Mouse (Mus musculus): ENCODE data around the gene Fcgr1. TPM values are rescaled to one million over a fixed set of nuclear protein-coding genes. Genes with fewer than 3 reads are reported as not detected.
"Not testable (repeated sequence)": the region's sequence is repeated elsewhere in the genome, so short reads cannot be mapped to it uniquely, and the experiment has no call there.

The Fcgr1 gene
- total and polyA plus RNA-seq, 2 experiments from 2014 or later, result 1.5 to 5.7 TPM

DNA sequence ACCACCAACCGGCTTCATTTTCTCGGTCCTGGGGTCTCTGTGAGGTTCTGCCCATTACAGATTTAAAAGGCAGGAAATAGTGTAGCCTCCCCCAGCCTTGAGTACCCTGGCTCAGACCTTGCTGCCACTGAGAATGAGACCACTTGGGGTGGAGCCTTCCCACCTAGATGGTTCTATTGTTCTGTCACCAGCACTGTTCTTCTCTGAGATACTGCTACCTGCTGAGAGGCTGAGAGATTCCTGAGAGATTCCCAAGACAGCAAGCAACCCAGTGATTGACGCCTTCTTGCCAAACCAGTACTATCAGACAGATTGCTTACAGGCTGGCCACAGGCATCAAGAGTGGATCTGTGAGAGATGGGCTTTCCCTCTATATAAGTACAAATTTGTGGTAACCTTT, 4.6 kb downstream of the Fcgr1 start:
- no peaks in the 10 kb centered on the region for H3K9me3 ChIP-seq (ENCODE audit: low read length)
- no peak for TF ChIP-seq CTCF (IDR thresholded peaks at IDR 0.05; ENCODE audit: low read depth)
- H3K4me3 ChIP-seq (ENCODE audit: low read depth, low read length), result no peak overlapping the region
- ATAC-seq (no peak), DNase-seq (no peak)
- peaks cover 2% of the 10 kb centered on the region; the same call in 1 of the 2 replicates for H3K27me3 ChIP-seq (ENCODE audit: insufficient read depth, low read length)
- no peak overlapping the region for H3K9ac ChIP-seq
- H3K36me3 ChIP-seq (ENCODE audit: insufficient read depth), result no peaks in the 10 kb centered on the region
- WGBS, result 71% methylated on average over 3 of the region's 3 CpGs
- H3K4me2 ChIP-seq (ENCODE audit: low read depth), result no peak overlapping the region
- H3K4me1 ChIP-seq (ENCODE audit: insufficient read depth), result no peaks in the 10 kb centered on the region
- no peak overlapping the region for H3K27ac ChIP-seq (ENCODE audit: low read depth, low read length)

DNA sequence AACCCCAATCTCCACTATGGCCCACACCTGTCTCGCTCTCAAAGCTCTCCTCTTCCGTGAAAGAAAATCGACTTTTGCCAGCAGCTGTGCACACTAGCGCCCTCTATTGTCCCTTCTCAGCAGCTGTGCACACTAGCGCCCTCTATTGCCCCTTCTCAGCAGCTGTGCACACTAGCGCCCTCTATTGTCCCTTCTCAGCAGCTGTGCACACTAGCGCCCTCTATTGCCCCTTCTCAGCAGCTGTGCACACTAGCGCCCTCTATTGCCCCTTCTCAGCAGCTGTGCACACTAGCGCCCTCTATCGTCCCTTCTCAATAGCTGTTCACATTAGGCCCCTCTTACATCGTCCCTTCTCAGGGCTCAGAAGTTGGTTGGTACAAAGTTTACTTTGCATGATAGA, 6.4 kb downstream of the Fcgr1 start:
- WGBS, result 91% methylated on average over 11 of the region's 11 CpGs
- not testable (repeated sequence) for H3K9ac ChIP-seq; H3K36me3 ChIP-seq (ENCODE audit: insufficient read depth); H3K4me2 ChIP-seq (ENCODE audit: low read depth); H3K9me3 ChIP-seq (ENCODE audit: low read length); ATAC-seq; DNase-seq; H3K27ac ChIP-seq (ENCODE audit: low read depth, low read length); H3K27me3 ChIP-seq (ENCODE audit: insufficient read depth, low read length); H3K4me1 ChIP-seq (ENCODE audit: insufficient read depth); H3K4me3 ChIP-seq (ENCODE audit: low read depth, low read length)
- peak; percentile 87 for TF ChIP-seq CTCF (IDR thresholded peaks at IDR 0.05; ENCODE audit: low read depth)

DNA sequence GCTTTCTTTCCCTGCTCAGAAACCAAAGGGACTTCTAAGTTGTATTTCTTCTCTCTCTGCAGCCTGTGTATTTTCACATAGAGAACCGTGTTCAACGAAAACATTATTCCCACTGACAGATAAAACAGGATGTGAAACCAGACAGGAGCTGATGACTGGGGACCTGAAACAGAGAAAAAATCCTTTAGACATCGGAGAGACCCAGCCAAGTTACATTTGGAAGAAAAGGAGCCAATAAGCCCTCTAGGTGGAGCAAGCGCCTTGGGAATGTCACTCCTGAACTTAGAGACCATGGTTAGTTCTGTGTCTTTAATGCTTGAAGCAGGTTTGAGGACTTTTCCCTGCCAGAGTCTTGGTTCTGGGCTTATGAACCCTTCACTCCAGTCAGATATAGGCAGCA, 9.3 kb downstream of the Fcgr1 start:
- H3K9me3 ChIP-seq (ENCODE audit: low read length), result no peaks in the 10 kb centered on the region
- TF ChIP-seq CTCF (IDR thresholded peaks at IDR 0.05; ENCODE audit: low read depth), result peak; percentile 71
- H3K9ac ChIP-seq, result no peak overlapping the region
- H3K27ac ChIP-seq (ENCODE audit: low read depth, low read length), result no peak overlapping the region
- H3K4me3 ChIP-seq (ENCODE audit: low read depth, low read length), result no peak overlapping the region
- 30% methylated on average over 4 of the region's 4 CpGs for WGBS
- ATAC-seq, result peak; percentile 55
- H3K36me3 ChIP-seq (ENCODE audit: insufficient read depth), result no peaks in the 10 kb centered on the region
- peaks cover 2% of the 10 kb centered on the region; the same call in 1 of the 2 replicates for H3K27me3 ChIP-seq (ENCODE audit: insufficient read depth, low read length)
- no peaks in the 10 kb centered on the region for H3K4me1 ChIP-seq (ENCODE audit: insufficient read depth)
- peak; percentile 76 for DNase-seq
- no peak overlapping the region for H3K4me2 ChIP-seq (ENCODE audit: low read depth)

DNA sequence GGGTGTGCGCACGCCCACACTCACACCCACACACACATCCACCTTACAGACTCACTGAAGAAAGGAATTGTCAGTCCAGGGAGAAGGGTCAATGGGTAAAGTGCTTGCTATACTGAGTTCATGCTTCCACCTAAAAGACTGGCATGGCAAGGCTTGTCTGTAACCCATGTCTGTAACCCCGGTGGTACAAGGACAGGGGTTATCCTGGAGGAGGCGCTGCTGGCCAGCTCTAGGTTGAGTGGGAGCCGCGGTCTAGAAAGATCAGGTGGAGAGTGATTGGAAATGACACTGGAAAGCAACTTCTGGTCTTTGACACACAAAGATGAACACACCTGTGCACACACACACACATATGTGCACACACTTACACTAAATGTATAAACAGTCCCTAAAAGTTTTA, 13.1 kb downstream of the Fcgr1 start:
- Histone ChIP-seq H3K36me3 (ENCODE audit: insufficient read depth) (no peaks in the 10 kb centered on the region), H3K4me3 (ENCODE audit: low read depth, low read length) (no peak overlapping the region), H3K27me3 (ENCODE audit: insufficient read depth, low read length) (no peaks in the 10 kb centered on the region; the same call in 1 of the 2 replicates), H3K9ac (no peak overlapping the region), H3K27ac (ENCODE audit: low read depth, low read length) (no peak overlapping the region), H3K4me2 (ENCODE audit: low read depth) (no peak overlapping the region), H3K9me3 (ENCODE audit: low read length) (no peaks in the 10 kb centered on the region), H3K4me1 (ENCODE audit: insufficient read depth) (no peaks in the 10 kb centered on the region)
- ATAC-seq, result no peak
- no peak for TF ChIP-seq CTCF (IDR thresholded peaks at IDR 0.05; ENCODE audit: low read depth)
- WGBS, result 52% methylated on average over 6 of the region's 6 CpGs
- DNase-seq, result no peak

DNA sequence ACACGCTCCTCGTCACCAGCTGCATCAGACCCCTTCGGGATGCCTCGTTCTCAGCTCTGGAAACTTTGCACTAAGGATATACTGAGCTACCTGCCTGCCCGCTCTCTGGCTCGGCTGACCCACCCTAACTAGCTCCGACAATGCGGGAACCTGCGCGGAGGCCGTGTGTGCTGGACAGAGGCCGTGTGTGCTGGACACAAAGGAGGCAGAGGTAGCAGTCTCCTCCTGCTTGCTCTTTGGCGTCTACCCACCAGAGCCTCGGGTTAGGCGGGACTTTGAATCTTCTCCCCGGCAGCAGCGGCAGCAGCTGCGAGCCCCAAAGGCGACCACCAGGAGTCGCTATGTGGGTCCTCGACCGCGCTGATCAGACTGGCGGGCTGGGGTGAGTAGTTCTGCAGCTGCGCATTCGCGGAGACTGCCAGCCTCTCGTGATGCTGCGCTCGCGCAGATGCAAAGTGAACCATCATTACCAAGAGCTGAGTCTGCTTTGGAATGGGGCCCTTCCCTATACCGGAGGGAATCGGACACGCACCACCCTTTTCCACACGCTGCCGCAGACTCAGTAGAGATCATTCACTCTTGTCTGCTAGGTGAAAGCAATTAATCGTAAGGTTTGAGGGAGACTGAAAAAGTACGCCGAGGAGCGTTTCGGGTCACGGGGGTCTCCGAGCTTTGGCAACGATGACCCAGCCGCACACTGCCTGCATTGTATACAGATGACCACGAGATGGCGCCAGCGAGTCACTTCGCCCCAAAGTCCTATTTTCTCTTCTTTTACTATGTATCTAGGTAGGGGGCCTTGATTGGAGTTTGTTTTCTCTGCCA, 15.8 kb downstream of the Fcgr1 start:
- H3K36me3 ChIP-seq (ENCODE audit: insufficient read depth), result no peaks in the 10 kb centered on the region
- peak overlapping the region; percentile 71 for H3K4me2 ChIP-seq (ENCODE audit: low read depth)
- DNase-seq (peak; percentile 97), ATAC-seq (peak; percentile 99)
- peak overlapping the region; percentile 50 for H3K4me3 ChIP-seq (ENCODE audit: low read depth, low read length)
- no peaks in the 10 kb centered on the region for H3K4me1 ChIP-seq (ENCODE audit: insufficient read depth)
- H3K9me3 ChIP-seq (ENCODE audit: low read length), result no peaks in the 10 kb centered on the region
- peak; percentile 82 for TF ChIP-seq CTCF (IDR thresholded peaks at IDR 0.05; ENCODE audit: low read depth)
- H3K9ac ChIP-seq, result peak overlapping the region; percentile 60
- peak overlapping the region; percentile 84 for H3K27ac ChIP-seq (ENCODE audit: low read depth, low read length)
- WGBS, result under 1% methylated on average over 49 of the region's 49 CpGs
- no peaks in the 10 kb centered on the region for H3K27me3 ChIP-seq (ENCODE audit: insufficient read depth, low read length)

DNA sequence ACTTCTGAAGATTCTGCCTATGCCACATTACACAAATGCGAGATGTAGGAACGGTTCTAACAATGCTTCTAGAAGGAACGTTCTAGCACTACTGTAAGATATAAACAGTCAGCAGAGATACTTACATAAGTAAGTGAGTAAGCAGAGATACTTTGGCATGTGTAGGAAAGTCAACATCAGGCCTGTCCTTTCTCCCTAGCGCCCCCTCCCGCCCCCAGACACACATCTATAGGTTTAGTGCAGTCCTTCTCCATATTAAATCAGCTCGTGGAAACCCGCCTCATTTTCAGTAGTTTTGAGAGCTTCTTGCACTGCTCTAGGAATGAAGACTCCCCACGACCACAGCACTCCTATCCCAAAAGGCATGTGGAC, 16.4 kb downstream of the Fcgr1 start:
- DNase-seq, result no peak
- Histone ChIP-seq H3K27me3 (ENCODE audit: insufficient read depth, low read length) (no peaks in the 10 kb centered on the region), H3K36me3 (ENCODE audit: insufficient read depth) (no peaks in the 10 kb centered on the region), H3K4me1 (ENCODE audit: insufficient read depth) (no peaks in the 10 kb centered on the region), H3K9ac (peak overlapping the region; percentile 39; the same call in 1 of the 2 replicates), H3K4me2 (ENCODE audit: low read depth) (peak overlapping the region; percentile 71), H3K27ac (ENCODE audit: low read depth, low read length) (peak overlapping the region; percentile 45; the same call in 1 of the 2 replicates), H3K9me3 (ENCODE audit: low read length) (no peaks in the 10 kb centered on the region), H3K4me3 (ENCODE audit: low read depth, low read length) (peak overlapping the region; percentile 50)
- no peak for TF ChIP-seq CTCF (IDR thresholded peaks at IDR 0.05; ENCODE audit: low read depth)
- ATAC-seq, result no peak; the same call in 1 of the 2 replicates
- 12% methylated on average over 8 of the region's 8 CpGs for whole genome bisulfite sequencing
